Mouse (Mus musculus) T-helper 2 cell (primary cell): Measurements from ENCODE around the gene Galt.

ENCODE experiments used
- in situ Hi-C: fragments of 300-600 bp; cut with MboI, MseI; formaldehyde crosslinking; loops from one replicate; pipeline ENCODE4 v1.15.1; 2025; ENCODE audit warnings: high pct_unique_total_duplicates

Galt gene

GRCm38 (mm10) chr4:41738256-41738603 is 16.8 kb upstream of the Galt start:
- in situ Hi-C loops, result loop anchor here (25.0 kb wide), 1 partner anchor 1026 kb away; the partner anchor contains the start of genes Aptx and Dnaja1

- in situ Hi-C loops, result loop anchor here (25.0 kb wide), 1 partner anchor 1027 kb away; the partner anchor contains the start of genes Aptx and Dnaja1
These were observed 15.8 kb upstream of the Galt start for GRCm38 (mm10) chr4:41739260-41739659.

GRCm38 (mm10) chr4:41740380-41741157 is 14.5 kb upstream of the Galt start:
- in situ Hi-C loops, result loop anchor here (25.0 kb wide), 1 partner anchor 1028 kb away; the partner anchor contains the start of genes Aptx and Dnaja1

GRCm38 (mm10) chr4:41741158-41741560 is 13.9 kb upstream of the Galt start:
- in situ Hi-C loops, result loop anchor here (25.0 kb wide), 1 partner anchor 1029 kb away; the partner anchor contains the start of genes Aptx and Dnaja1

- in situ Hi-C loops, result loop anchor here (25.0 kb wide), 1 partner anchor 1032 kb away; the partner anchor contains the start of genes Aptx and Dnaja1
These were observed 10.9 kb upstream of the Galt start for GRCm38 (mm10) chr4:41744131-41744530.

GRCm38 (mm10) chr4:41745021-41745420 is 10.0 kb upstream of the Galt start:
- in situ Hi-C loops, result loop anchor here (25.0 kb wide), 1 partner anchor 1033 kb away; the partner anchor contains the start of genes Aptx and Dnaja1

GRCm38 (mm10) chr4:41755338-41756305 is 594 bp downstream of the Galt start, which contains the start of gene Sigmar1:
Gene Sigmar1, minus strand, starts transcription at chr4:41756157.
- in situ Hi-C loops, result loop anchor here (25.0 kb wide), 1 partner anchor 507 kb away; the partner anchor contains the start of gene Ccl21b

- in situ Hi-C loops, result loop anchor here (25.0 kb wide), 1 partner anchor 506 kb away; the partner anchor contains the start of gene Ccl21b
These were observed 1.4 kb downstream of the Galt start for GRCm38 (mm10) chr4:41756440-41756839.

- in situ Hi-C loops, result loop anchor here (25.0 kb wide), 1 partner anchor 505 kb away; the partner anchor contains the start of gene Ccl21b
These were observed 2.3 kb downstream of the Galt start for GRCm38 (mm10) chr4:41757321-41757720.

- in situ Hi-C loops, result loop anchor here (25.0 kb wide), 1 partner anchor 504 kb away; the partner anchor contains the start of gene Ccl21b
These were observed 3.0 kb downstream of the Galt start for GRCm38 (mm10) chr4:41758021-41758420.

- in situ Hi-C loops, result loop anchor here (25.0 kb wide), 1 partner anchor 504 kb away; the partner anchor contains the start of gene Ccl21b
These were observed 3.7 kb downstream of the Galt start for GRCm38 (mm10) chr4:41758701-41759100.

- in situ Hi-C loops, result loop anchor here (25.0 kb wide), 1 partner anchor 503 kb away; the partner anchor contains the start of gene Ccl21b
These were observed 4.2 kb downstream of the Galt start for GRCm38 (mm10) chr4:41759206-41759605.

GRCm38 (mm10) chr4:41759656-41760287 is 4.7 kb downstream of the Galt start:
- in situ Hi-C loops, result loop anchor here (10.0 to 25.0 kb wide), 2 partner anchors 405 to 503 kb away; partner anchors contain the start of genes Ccl21b and Gm13305

GRCm38 (mm10) chr4:41760288-41760721 is 5.3 kb downstream of the Galt start:
- in situ Hi-C loops, result loop anchor here (10.0 to 25.0 kb wide), 2 partner anchors 404 to 502 kb away; partner anchors contain the start of genes Ccl21b and Gm13305

- in situ Hi-C loops, result loop anchor here (10.0 to 25.0 kb wide), 2 partner anchors 404 to 501 kb away; partner anchors contain the start of genes Ccl21b and Gm13305
These were observed 5.9 kb downstream of the Galt start for GRCm38 (mm10) chr4:41760911-41761310.

GRCm38 (mm10) chr4:41761680-41762079 is 6.7 kb downstream of the Galt start:
- in situ Hi-C loops, result loop anchor here (10.0 to 25.0 kb wide), 2 partner anchors 403 to 501 kb away; partner anchors contain the start of genes Ccl21b and Gm13305

- in situ Hi-C loops, result loop anchor here (10.0 to 25.0 kb wide), 2 partner anchors 403 to 500 kb away; partner anchors contain the start of genes Ccl21b and Gm13305
These were observed 7.2 kb downstream of the Galt start for GRCm38 (mm10) chr4:41762099-41762687.

- in situ Hi-C loops, result loop anchor here (10.0 to 25.0 kb wide), 2 partner anchors 402 to 500 kb away; partner anchors contain the start of genes Ccl21b and Gm13305
These were observed 7.7 kb downstream of the Galt start for GRCm38 (mm10) chr4:41762688-41763114.

GRCm38 (mm10) chr4:41763176-41763575 is 8.1 kb downstream of the Galt start:
- in situ Hi-C loops, result loop anchor here (10.0 to 25.0 kb wide), 2 partner anchors 402 to 499 kb away; partner anchors contain the start of genes Ccl21b and Gm13305
